Mouse (Mus musculus): Measurements from ENCODE around the gene Dnah17.

Dnah17 gene

GRCm38 (mm10) chr11:118130534-118130933 is at the start of gene Dnah17:
Gene Dnah17, minus strand, starts transcription at chr11:118130634.
- DNase-seq (ENCODE audit: low read depth, low spot score), result no peak

GRCm38 (mm10) chr11:118180199-118180598 is 49.8 kb upstream of the Dnah17 start:
- no peak for DNase-seq (ENCODE audit: low read depth, low spot score)

- no peak for DNase-seq (ENCODE audit: low read depth, low spot score)
Observed at GRCm38 (mm10) chr11:118178236-118178635, 47.8 kb upstream of the Dnah17 start.

- no peak for DNase-seq (ENCODE audit: low read depth, low spot score)
Observed at GRCm38 (mm10) chr11:118174752-118175151, 44.3 kb upstream of the Dnah17 start.

GRCm38 (mm10) chr11:118172768-118173167 is 42.3 kb upstream of the Dnah17 start:
- no peak for DNase-seq (ENCODE audit: low read depth, low spot score)

GRCm38 (mm10) chr11:118170333-118170732 is 39.9 kb upstream of the Dnah17 start:
- DNase-seq (ENCODE audit: low read depth, low spot score), result no peak

- no peak for DNase-seq (ENCODE audit: low read depth, low spot score)
Observed at GRCm38 (mm10) chr11:118168714-118169113, 38.3 kb upstream of the Dnah17 start.

GRCm38 (mm10) chr11:118166626-118167025 is 36.2 kb upstream of the Dnah17 start:
- no peak for DNase-seq (ENCODE audit: low read depth, low spot score)

GRCm38 (mm10) chr11:118165681-118166080 is 35.2 kb upstream of the Dnah17 start:
- DNase-seq (ENCODE audit: low read depth, low spot score), result no peak

GRCm38 (mm10) chr11:118164566-118164965 is 34.1 kb upstream of the Dnah17 start:
- no peak for DNase-seq (ENCODE audit: low read depth, low spot score)

GRCm38 (mm10) chr11:118162245-118162644 is 31.8 kb upstream of the Dnah17 start:
- DNase-seq (ENCODE audit: low read depth, low spot score), result no peak

- DNase-seq (ENCODE audit: low read depth, low spot score), result no peak
Observed at GRCm38 (mm10) chr11:118161240-118161639, 30.8 kb upstream of the Dnah17 start.

- DNase-seq (ENCODE audit: low read depth, low spot score), result no peak
Observed at GRCm38 (mm10) chr11:118160763-118161162, 30.3 kb upstream of the Dnah17 start.

- DNase-seq (ENCODE audit: low read depth, low spot score), result no peak
Observed at GRCm38 (mm10) chr11:118158753-118159152, 28.3 kb upstream of the Dnah17 start.

- no peak for DNase-seq (ENCODE audit: low read depth, low spot score)
Observed at GRCm38 (mm10) chr11:118156480-118157060, 26.1 kb upstream of the Dnah17 start.

GRCm38 (mm10) chr11:118152964-118153363 is 22.5 kb upstream of the Dnah17 start:
- no peak for DNase-seq (ENCODE audit: low read depth, low spot score)

- DNase-seq (ENCODE audit: low read depth, low spot score), result peak; percentile 60
Observed at GRCm38 (mm10) chr11:118151423-118152180, 21.2 kb upstream of the Dnah17 start.

GRCm38 (mm10) chr11:118150115-118150701 is 19.8 kb upstream of the Dnah17 start:
- DNase-seq (ENCODE audit: low read depth, low spot score), result no peak

GRCm38 (mm10) chr11:118147877-118148637 is 17.6 kb upstream of the Dnah17 start:
- no peak for DNase-seq (ENCODE audit: low read depth, low spot score)

GRCm38 (mm10) chr11:118146446-118146845 is 16.0 kb upstream of the Dnah17 start:
- no peak for DNase-seq (ENCODE audit: low read depth, low spot score)

GRCm38 (mm10) chr11:118145771-118146351 is 15.4 kb upstream of the Dnah17 start:
- DNase-seq (ENCODE audit: low read depth, low spot score), result peak; percentile 18

GRCm38 (mm10) chr11:118145092-118145491 is 14.7 kb upstream of the Dnah17 start:
- DNase-seq (ENCODE audit: low read depth, low spot score), result no peak
